Mouse (Mus musculus) spleen, adult 10 weeks (tissue): ENCODE data around the gene Oca2. TPM values are rescaled to one million over a fixed set of nuclear protein-coding genes. Genes with fewer than 3 reads are reported as not detected.

Experiments used
- polyA plus RNA-seq: library from polyadenylated mRNA; stranded (reverse); fragments of 350-450 nt; fragmentation: Illumina TruSeq; extraction: RNeasy Lipid Tissue Mini Kit (QIAGEN cat#74804); gene quantifications from one replicate; pipeline ENCODE4 v1.2.3, GENCODE M21; 2015; ENCODE audit warnings: low replicate concordance; ENCODE audit not compliant: insufficient read depth

The Oca2 gene
- not detected for polyA plus RNA-seq

DNA sequence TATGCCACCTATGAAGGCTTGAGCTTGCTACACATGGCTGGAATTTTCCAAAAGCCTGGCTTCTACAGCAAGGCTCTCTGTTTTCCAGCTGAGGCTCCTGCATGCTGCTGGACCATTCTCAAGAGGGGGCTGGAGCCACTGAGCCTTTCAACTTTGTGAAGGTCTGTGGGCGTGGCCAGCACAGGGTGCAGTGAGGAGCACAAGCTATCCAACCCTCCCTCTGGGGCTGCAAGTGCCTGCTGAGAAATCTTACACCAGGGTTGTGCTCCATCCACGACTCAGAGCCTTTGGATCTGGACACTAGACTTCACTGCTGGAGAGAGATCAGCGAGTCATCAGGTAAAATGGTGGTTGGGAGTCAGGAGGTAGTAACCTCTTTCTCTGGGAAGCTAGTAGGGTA, at the start of gene Oca2:
TSS of gene Oca2 (plus strand) at position 218 of the 400 bp plus-strand sequence.

Other genes starting within 250 kb of the Oca2 start
- gene Nipa1, start 219.8 kb upstream of the Oca2 start, polyA plus RNA-seq, result 3.4 TPM
- 48.6 TPM for gene Herc2, start 189.6 kb upstream of the Oca2 start, polyA plus RNA-seq